Mouse (Mus musculus) A20 (cell line): Measurements from ENCODE around the gene Plekhm3.
A peak's percentile ranks its signal among the peaks of the same experiment; 100 is the strongest.
"Not testable (repeated sequence)": the region's sequence is repeated elsewhere in the genome, so short reads cannot be mapped to it uniquely, and the experiment has no call there.

Experiments used
- DNase-seq: peaks from one replicate; pipeline ENCODE4 v3.0.0-alpha.2; 2011; ENCODE audit warnings: low read depth, low spot score

Gene Plekhm3

DNA sequence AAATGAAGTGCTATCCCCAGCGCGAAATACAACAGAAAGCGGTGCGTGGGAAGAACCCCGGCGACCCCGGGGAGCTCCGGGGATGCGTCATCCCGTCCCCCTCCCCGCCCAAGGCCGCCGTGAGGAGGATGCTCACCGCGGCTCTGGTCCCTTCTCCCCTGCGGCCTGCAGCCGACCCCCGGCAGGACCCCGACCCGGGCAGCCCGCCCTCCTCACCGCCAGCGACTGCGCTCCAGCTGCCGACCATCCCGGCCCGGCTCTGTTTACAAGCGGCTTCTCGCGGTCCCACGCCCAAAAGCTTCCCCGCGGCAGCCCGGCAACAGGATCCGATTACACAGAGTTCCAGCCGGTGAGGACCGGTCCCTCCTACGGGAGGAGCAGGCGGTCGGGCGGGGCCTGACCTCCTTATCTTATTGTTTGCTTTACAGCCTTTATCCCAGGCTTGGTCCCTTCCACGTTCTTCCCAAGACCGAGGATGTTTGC, at the start of gene Plekhm3:
Gene Plekhm3 (minus strand): TSS at position 346 of the 483 bp plus-strand sequence.
- DNase-seq, result peak; percentile 93

DNA sequence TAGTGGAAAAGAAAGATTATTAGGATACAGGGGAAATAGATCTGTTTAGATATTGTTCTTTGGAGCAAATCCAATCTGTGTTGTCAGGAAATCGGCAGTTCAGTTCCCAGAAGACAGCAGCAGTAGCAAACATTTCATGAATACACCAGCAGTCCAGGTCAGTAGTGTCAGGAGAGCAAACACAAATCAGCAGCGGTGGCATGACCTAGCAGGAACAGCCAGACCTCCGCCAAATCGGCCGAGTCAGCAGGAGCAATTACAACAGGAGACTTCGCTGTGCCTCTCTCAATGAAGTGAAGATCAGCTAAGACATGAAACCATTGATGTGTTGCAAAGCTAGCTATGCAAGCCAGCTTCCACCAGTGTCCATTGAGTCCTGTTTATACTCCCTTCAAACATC, 49.0 kb upstream of the Plekhm3 start:
- DNase-seq, result no peak

DNA sequence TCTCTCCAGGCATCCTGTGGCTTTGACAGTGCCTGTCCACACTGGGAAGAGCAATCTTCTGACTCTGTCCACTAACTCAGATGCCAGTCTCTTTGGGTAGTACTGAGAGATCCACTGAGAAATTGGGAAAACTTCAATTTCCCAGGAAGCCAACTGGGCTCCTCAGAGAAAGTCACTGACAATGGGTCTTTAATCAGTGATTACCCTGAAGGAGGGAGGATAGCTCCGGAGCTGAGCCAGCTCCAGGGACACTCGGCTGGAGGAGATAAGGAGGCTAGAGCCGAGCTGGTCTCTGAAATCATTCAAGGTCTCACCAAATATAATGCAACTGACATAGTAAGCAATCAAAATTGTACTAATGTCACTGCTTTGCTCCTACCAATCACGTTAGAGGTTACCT, 47.9 kb upstream of the Plekhm3 start:
- no peak for DNase-seq

DNA sequence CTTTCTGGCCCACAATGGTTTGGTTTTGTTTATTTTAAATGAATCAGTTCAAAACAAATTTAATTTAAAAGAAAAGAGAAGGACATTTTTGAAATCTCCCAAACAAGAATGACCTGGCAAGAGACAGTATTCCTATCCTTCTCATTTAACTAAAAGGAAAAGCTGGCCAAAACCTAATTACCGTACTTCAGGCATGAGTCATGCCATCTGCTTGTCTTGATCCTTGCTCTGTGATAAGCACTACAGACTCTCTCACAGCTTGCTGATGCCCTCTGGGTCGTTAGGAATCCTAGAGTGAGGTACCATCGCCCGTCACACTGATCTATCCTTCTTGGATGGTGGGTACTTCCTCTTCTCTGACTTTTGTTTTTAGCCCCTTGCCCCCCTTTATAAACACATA, 36.6 kb upstream of the Plekhm3 start:
- no peak for DNase-seq

DNA sequence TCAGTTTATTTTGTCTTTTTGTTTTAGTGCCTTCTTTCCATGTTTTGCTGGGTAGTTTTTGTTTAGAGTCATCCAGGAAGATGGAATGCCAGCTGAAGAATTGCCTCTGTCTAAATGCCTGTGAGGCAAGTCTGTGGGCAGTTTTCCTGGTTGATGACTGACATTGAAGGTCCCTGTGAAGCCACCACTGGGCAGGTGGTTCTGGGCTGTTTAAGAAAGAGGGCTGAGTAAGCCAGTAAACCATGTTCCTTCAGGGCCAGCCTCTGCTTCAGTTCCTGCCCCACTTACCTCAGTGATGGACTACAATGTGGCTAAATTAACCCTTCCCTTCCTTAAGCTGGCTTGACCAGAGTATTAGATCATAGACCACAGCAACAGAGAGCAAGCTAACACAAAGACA, 31.6 kb upstream of the Plekhm3 start:
- DNase-seq, result no peak

DNA sequence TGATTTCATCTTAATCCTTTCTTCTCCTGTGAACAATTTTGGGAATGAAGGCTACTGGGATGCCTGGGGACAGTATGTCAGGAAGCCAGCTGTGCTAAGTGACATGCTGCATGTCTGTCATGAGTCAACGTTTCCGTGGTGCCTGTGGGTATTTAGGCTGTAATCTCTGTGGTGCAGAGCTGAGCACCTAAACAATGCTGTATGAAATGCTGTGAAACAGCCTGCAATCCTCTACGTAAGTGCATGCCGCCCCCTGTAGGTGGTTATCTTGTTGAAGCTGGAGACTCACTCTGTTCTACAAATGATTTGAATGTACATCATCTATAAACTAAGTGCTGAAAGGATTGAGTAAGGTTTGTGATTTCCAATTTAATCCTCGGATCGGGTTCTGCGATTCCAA, 29.5 kb upstream of the Plekhm3 start:
- peak; percentile 78 for DNase-seq

DNA sequence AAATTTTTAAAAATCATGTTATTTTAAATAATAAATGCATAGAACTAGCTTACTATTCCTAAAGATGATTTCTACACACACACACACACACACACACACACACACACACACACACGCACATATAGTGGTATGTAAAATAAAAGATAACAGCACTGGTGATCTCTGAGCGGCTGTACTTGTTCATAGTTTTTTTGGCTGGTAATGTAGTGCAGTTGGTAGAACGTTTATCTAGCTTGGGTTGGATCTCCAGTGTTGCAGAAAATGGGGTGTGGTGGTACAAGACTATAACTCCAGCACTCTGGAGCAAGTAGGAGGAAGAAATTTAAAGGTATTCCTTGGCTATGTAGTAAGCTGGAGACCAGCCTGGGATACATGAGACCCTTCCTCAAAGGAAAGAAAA, 26.6 kb upstream of the Plekhm3 start:
- no peak for DNase-seq

DNA sequence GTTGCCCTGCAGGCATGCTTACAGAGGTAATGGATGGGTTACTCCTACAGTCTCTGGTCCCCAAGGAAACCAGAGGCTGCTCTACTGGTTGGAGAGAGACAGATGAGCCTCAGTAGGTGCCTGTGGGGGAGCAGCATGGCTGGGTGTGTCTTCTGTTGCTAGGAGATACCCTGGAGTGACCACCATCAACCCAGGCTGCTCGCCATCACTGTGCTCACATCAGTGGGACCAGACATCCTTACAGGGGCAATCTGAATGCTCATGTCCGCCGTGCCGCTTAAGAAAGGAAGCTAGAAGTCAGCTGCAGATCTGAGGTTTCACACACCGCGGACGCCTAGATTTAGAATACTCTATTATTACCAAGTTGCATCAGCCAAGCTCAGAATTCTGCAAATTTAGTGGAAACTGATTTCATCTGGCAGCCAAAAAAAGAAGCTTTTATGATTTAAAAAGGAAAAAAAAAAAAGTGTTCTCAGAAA, 21.7 kb upstream of the Plekhm3 start:
- peak; percentile 75 for DNase-seq

DNA sequence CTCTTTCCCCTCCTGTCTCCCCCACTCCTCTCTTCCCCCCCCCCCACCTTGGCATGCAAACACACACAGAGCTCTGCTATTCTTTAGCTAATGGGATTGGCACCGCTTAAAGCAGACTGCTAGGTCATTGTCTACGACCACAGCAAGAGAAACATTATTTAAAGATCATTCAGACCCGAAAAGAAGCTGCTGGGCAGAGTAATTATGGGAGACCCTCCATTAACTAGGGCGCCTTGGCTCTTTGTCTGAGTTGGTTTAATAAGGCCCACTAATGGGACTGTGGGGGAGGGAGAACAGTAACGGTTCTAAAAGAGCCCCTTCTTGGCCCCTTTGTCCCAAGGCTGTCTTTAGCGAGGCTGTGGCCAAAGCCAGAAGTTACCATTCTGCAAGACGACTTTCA, 18.7 kb upstream of the Plekhm3 start:
- DNase-seq, result no peak

DNA sequence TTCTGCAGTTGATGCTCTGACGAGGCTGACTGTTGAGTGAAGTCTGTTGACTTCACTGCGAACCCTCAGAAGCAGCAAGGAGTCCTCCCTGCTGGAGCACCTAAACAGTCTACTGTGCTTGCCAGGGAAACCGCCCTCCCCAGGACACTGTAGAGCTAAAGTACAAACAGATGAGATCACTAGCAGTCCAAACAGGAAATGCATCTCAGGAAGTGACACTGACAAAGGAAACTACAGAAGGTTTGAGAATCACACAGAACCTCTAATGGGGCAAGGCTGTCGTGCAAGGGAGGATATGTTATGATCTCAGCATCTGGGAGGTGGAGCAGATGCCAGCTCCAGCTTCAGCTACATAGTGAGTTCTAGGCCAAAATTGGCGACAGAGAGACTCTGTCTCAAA, 14.1 kb upstream of the Plekhm3 start:
- DNase-seq, result peak; percentile 17

DNA sequence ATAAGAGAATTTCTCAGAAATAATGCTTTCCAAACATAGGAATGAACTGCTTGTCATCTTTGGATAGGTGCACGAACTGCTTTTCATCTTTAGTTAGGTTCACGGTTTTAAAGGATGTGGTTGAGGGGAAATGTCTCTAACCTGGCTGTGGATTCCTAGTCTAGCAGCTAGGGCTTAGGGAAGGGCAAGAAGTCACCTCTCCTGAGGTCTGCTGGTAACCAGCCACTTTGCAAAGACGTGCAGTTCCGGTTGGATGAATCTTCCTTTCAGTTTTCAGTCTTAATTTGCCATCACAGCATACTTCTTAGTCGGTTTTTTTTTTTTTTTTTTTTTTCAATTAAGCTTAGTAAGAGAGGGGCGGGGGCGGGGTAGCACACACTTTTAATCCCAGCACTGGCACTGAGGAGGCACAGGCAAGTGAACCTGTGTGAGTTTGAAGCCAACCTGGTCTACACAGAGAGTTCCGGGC, 431 bp upstream of the Plekhm3 start:
- peak; percentile 84 for DNase-seq

DNA sequence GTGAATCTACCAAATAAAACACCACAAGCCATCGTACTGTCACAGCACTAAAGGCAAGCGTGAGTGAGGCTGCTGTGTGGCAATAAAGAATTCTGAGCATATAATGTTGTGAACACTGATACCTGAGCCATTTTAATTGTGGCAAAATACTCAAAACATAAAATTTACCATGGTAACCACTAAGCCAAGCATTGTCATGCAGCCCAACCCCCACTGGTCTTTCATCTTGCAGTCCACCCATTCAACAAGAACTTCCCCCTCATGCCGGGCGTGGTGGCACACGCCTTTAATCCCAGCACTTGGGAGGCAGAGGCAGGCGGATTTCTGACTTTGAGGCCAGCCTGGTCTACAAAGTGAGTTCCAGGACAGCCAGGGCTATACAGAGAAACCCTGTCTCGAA, 1.8 kb downstream of the Plekhm3 start:
- not testable (repeated sequence) for DNase-seq

DNA sequence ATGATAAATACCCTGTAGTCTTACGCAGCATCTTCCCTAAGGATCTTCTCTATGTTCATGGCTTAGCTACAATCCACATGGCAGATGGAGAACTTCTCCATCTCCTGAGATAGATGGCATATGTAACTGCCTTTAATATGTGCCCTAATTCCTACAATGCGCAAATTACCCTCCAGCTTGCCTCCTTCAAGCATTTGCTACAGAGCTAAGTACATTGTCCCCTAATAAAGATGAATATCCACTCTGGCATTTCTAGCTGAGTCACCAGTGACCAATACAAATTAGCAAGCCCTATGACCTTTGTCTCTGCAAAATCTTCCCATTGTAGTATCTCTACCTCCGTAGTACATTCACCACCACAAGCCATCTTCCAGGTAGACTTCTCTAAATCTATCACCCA, 6.4 kb downstream of the Plekhm3 start:
- DNase-seq, result no peak

DNA sequence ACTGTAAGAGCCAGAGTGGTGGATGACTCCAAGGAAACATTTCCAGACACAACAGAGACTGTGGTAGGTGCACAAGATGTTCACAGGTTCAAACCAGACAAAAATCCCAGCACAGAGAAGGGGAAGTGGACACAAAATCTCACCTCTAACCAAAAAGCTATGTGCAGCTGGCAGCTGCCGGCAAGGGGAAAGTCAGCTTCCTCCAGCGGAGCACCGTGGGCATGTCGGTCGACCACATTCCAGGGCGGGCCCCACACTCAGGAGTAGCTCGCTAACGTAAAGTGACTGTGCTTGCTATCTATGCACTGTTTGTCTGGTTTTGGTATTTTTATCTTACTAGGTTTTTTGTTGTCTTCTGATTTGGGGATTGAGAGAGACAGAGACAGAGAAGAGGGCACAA, 7.2 kb downstream of the Plekhm3 start:
- DNase-seq, result peak; percentile 83

DNA sequence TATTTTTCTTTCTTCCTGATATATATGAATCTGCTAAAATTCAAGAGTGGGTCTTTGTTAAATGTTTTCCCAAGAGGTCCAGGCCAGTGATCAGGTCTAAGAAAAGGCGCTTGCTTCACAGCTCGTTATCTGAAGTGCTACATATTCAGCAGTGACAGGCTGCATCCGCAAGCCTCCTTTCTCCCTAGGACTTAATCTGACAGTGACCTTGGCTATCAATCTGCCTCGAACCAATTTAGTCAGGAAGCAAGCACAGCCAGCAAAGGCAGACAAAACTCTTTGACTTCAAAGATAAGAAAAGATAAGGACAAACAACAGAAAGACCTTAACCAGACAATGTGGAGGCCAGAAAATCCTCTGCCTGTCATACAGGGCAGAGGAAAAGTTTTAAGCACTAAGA, 10.5 kb downstream of the Plekhm3 start:
- no peak for DNase-seq

DNA sequence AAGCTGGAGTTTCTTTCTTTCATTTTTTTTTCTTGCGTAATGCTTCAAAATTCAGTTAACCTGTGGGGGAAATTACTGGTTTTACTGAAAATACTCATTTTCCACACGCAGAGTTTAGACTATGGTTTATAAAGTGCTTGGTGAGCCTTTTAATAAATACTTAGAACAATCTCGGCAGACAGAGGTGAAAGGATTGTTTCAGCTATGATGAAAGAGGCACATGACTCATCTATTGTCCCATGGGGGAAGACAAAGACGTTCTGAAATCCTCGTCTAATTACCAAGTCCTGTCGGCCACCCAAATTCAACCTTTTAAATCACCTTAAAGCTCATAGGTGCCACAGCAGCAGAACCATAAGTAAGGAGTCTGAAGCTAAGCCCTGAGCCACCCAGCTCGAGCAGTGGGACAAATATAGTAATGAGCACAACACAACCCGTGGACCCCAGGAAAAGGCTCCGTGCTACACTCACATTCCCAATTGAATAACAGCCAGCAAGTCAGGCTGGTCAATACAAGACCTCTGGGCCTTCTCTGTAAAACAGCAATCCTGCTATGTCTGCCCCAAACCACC, 11.3 kb downstream of the Plekhm3 start:
- no peak for DNase-seq

DNA sequence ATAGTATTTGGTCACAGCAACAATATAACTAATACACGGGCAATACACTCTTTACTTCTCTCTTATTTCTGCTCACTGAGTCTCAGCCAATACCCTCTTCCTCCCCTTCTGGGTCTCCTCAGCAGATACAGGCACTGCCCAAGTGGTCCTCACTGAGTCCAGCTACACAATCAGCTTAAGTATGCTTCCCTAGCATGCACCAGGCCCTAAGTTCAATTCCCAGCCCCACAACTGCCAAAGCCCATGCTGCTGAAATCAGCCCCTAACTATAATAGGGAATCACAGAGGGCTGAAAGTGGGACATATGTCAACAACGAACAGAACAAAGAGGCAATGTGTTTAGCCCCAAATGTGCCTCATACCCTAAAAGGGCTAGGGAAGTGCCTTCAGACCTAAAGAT, 11.9 kb downstream of the Plekhm3 start:
- DNase-seq, result no peak

DNA sequence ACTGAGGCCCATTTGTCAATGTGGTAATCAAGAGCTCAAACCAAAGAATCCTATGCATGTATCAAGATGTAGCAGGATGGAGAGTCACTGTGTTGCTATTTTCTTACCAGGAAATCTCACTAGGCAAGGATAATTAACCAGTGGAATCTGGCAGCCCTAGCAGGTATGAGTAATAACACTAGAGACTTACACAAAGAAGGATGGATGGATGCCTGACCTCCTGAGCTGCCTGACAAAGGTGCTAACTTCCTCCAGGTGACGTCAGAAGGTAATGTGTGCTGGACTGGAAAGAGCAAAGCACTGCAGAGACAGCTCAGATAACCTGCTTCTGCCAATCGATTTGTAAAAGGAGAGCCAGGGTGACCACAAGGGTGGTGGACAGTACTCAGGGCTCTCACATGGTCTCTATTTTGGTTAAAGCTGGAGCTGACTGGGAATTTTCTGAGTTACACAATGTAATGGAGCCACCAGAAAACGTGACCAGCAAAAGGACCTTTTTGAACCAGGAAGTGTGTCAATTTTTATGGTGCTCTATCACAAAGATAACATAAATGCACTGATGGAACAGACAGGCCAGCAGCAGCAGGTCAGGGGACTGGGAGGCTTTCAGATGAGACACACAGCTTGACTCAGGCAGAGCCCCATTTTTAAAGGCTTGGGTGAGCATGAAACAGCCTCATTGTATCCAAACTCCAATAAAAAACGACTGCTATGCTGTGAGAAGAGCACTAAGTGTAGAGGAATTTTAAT, 14.4 kb downstream of the Plekhm3 start:
- no peak for DNase-seq

DNA sequence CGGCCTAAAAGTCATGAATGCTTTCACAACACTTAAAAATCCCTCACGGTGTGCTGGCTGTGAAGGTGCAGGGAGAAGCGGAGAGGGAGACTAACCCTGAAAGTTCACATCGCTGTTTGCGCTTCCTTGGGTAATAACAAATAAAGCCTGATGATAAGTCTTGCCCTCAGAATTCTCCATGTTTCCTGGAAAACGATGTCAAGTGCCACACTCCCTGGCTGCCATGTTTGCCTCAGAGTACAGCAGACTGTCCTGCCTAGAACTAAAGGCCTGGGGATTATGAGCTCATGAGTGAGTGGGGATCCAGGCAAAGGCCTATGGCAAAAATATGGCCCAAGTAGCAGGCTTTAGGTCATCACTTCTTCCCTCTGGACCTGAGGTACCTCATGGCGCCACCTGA, 17.7 kb downstream of the Plekhm3 start:
- no peak for DNase-seq

DNA sequence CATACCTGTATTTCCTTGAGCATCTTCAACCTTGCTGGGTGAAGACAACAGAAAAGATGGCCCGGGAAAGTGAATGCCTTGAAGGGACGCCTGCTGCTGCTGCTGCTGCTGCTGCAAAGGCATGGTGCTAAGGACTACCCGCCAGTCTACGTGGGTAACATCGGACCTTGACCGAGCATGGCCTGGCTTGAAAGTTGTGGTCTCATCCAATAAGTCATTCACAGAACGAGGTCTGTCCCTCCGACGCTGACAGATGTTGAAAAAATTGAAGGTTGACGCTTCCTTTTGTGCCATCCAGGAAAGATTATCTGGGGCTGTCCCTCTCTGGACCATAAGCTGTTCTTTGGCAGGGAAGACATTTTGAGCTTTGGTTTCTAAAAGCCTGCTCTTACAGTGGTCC, 18.9 kb downstream of the Plekhm3 start:
- DNase-seq, result no peak

DNA sequence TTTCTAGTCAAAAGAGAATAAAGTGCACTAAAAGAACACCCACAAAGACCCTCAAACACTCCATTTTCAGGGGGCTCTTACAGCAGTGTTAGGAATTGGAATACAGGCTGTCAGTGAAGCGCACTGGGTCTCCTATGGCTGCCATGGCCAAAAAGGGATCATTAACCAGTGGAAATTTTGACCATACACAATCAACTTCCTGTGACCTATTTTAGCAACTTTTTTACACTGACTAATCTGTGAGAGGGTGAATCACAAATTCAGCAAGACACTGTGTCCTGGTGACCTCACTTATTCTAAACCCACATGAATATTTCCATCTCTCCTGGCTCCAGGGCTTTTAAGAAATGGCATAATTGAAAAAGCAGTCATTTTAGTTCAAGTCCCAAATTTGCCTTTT, 23.7 kb downstream of the Plekhm3 start:
- no peak for DNase-seq

DNA sequence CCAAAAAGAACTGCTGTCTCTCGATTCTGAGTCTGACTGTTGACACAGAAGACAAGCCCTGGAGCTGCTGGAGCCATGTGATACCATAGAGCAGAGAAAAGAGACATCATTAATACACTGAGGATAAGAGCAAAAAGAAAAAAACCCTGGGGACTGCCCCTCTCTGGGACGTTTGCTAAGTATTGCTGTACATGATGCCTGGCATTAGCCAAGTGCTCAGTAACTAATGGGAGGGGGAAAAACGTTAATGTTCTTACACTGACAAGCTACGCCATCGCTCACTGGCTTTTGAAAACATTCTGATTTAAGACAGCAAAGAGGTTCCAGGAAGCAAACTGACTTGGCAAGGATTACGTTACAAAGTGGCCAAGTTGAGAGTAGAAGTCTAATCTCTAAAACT, 26.5 kb downstream of the Plekhm3 start:
- no peak for DNase-seq

DNA sequence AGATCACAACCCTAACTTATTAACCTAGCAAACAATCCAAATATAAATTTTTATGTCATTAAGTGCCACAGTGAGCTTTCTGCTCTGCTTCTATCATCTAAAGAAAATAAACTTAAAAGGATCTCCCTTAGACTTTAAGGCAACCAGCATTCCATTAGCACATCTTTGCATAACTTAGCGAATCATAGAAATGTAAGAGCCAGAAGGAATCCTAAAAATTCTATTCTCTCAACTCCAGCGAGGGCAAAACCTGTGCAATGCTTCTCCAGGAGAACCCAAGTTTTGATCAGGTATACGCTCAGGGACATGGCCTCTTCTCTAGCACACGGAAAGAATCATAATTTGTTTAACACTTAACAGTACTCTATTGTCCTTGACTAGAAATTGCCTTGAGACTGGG, 27.0 kb downstream of the Plekhm3 start:
- DNase-seq, result no peak
